ENCODE assay signal across 15 mouse cellular contexts in the genomic region with DNA sequence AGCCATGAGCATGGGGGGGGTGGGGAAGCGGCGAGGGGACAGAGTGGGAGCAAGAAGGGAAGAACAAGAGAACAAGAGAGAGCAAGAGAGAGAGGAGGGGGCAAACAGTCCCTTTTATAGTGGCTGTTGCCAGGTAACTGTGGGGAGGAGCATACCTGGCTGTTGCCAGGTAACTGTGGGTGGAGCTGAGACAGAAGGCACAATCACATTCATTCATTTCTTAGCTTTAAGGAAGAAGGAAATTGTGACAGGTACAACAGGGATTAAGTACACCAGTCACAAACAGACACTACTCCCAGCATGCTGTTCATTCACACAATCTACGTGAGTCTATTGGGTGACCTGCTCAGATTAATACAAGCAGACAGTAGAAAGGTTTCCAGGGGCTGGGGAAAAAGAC.
DNase-seq lines count a peak whose midpoint lies in the region; ATAC-seq and TF ChIP-seq lines count a peak whose summit lies in the region.
"Had no signal": no experiment of that assay in that cellular context is flagged by ENCODE, and none has a peak within 500 bp of the region (broad histone marks: within the 10 kb centered on the region; RNA-seq: fewer than 3 reads in every experiment).

No protein-coding gene starts in this region.

- no peak overlapping the region for H3K4me2 ChIP-seq in hindbrain, embryonic 11.5 days (replicated peaks; ENCODE audit: low read depth, low read length)
- H3K4me2 ChIP-seq in hindbrain, embryonic 16.5 days (ENCODE audit: low read length): no peak overlapping the region
- no peak overlapping the region for H3K4me2 ChIP-seq in forebrain, embryonic 13.5 days
- no peak overlapping the region for H3K4me2 ChIP-seq in hindbrain, embryonic 14.5 days (replicated peaks)
- no peak overlapping the region for H3K4me2 ChIP-seq in midbrain, embryonic 15.5 days
- H3K4me2 ChIP-seq: embryonic facial prominence, embryonic 15.5 days; liver, embryonic 15.5 days had no signal

- H3K27me3 ChIP-seq in hindbrain, embryonic 11.5 days (ENCODE audit: control insufficient read depth, insufficient read depth, low read length): no peaks in the 10 kb centered on the region
- H3K27me3 ChIP-seq in hindbrain, embryonic 16.5 days (replicated peaks; ENCODE audit: control insufficient read depth, insufficient read depth, low read length): no peaks in the 10 kb centered on the region
- 0 out of 2 replicates have a peak, but pooled peaks cover 3% of the 10 kb centered on the region for H3K27me3 ChIP-seq in forebrain, embryonic 13.5 days
- H3K27me3 ChIP-seq in hindbrain, embryonic 14.5 days (ENCODE audit: control insufficient read depth, insufficient read depth, low read length): no peaks in the 10 kb centered on the region
- H3K27me3 ChIP-seq in midbrain, embryonic 15.5 days (replicated peaks): no peaks in the 10 kb centered on the region
- H3K27me3 ChIP-seq in cerebellum, adult 2 months (ENCODE audit: control insufficient read depth, insufficient read depth, low read length): no peaks in the 10 kb centered on the region
- H3K27me3 ChIP-seq: embryonic facial prominence, embryonic 15.5 days had no signal

- no peak overlapping the region for H3K4me3 ChIP-seq in hindbrain, embryonic 11.5 days (ENCODE audit: low read depth, low read length)
- no peak overlapping the region for H3K4me3 ChIP-seq in hindbrain, embryonic 16.5 days (ENCODE audit: low read length)
- no peak overlapping the region for H3K4me3 ChIP-seq in forebrain, embryonic 13.5 days
- no peak overlapping the region for H3K4me3 ChIP-seq in hindbrain, embryonic 14.5 days (replicated peaks; ENCODE audit: low read length)
- no peak overlapping the region for H3K4me3 ChIP-seq in midbrain, embryonic 15.5 days
- no peak overlapping the region for H3K4me3 ChIP-seq in cerebellum, adult 2 months (replicated peaks; ENCODE audit: insufficient read depth, low read depth, low read length)
- H3K4me3 ChIP-seq: embryonic facial prominence, embryonic 15.5 days; liver, embryonic 15.5 days had no signal

- no peaks in the 10 kb centered on the region for H3K9me3 ChIP-seq in hindbrain, embryonic 11.5 days (ENCODE audit: control insufficient read depth, low read length)
- no peaks in the 10 kb centered on the region for H3K9me3 ChIP-seq in hindbrain, embryonic 16.5 days (ENCODE audit: control insufficient read depth, low read length)
- no peaks in the 10 kb centered on the region for H3K9me3 ChIP-seq in forebrain, embryonic 13.5 days (replicated peaks)
- no peaks in the 10 kb centered on the region for H3K9me3 ChIP-seq in hindbrain, embryonic 14.5 days (ENCODE audit: control insufficient read depth, low read length)
- H3K9me3 ChIP-seq in midbrain, embryonic 15.5 days: no peaks in the 10 kb centered on the region
- H3K9me3 ChIP-seq: embryonic facial prominence, embryonic 15.5 days; liver, embryonic 15.5 days had no signal

- 76% methylated on average over 1 of the region's 3 CpGs for WGBS in hindbrain, embryonic 11.5 days
- WGBS in hindbrain, embryonic 16.5 days: 30% methylated on average over 3 of the region's 3 CpGs
- WGBS in forebrain, embryonic 13.5 days: 45% methylated on average over 3 of the region's 3 CpGs
- 32% methylated on average over 3 of the region's 3 CpGs for WGBS in hindbrain, embryonic 14.5 days
- 28% methylated on average over 3 of the region's 3 CpGs for WGBS in midbrain, embryonic 15.5 days
- over 99% methylated on average over 3 of the region's 3 CpGs for WGBS in cerebellum, adult 2 months

- H3K4me1 ChIP-seq in hindbrain, embryonic 11.5 days (replicated peaks; ENCODE audit: control insufficient read depth, insufficient read depth, low read length): peaks cover 11% of the 10 kb centered on the region
- peaks cover 20% of the 10 kb centered on the region for H3K4me1 ChIP-seq in hindbrain, embryonic 16.5 days (ENCODE audit: control insufficient read depth, insufficient read depth, low read depth, low read length)
- H3K4me1 ChIP-seq in forebrain, embryonic 13.5 days: peaks cover 55% of the 10 kb centered on the region
- H3K4me1 ChIP-seq in hindbrain, embryonic 14.5 days (replicated peaks; ENCODE audit: control insufficient read depth, insufficient read depth, low read length): peaks cover 18% of the 10 kb centered on the region; the same call in 1 of the 2 replicates
- peaks cover 31% of the 10 kb centered on the region for H3K4me1 ChIP-seq in midbrain, embryonic 15.5 days
- H3K4me1 ChIP-seq in cerebellum, adult 2 months (ENCODE audit: control insufficient read depth, insufficient read depth, low read length): peaks cover 13% of the 10 kb centered on the region
- H3K4me1 ChIP-seq: liver, embryonic 15.5 days had no signal

- no peak for ATAC-seq in hindbrain, embryonic 11.5 days (ENCODE audit: low FRiP score)
- ATAC-seq in hindbrain, embryonic 16.5 days: no peak
- no peak for ATAC-seq in forebrain, embryonic 13.5 days
- no peak for ATAC-seq in hindbrain, embryonic 14.5 days (ENCODE audit: low FRiP score)
- ATAC-seq in midbrain, embryonic 15.5 days (replicated peaks): no peak
- ATAC-seq in inflammation-experienced regulatory T-cells, adult 6 months: no peak
- ATAC-seq: activated CD4-positive, CD25-positive, alpha-beta regulatory T cell, adult 4 months had no signal

- H3K9ac ChIP-seq in hindbrain, embryonic 11.5 days (ENCODE audit: low read depth, low read length): no peak overlapping the region
- no peak overlapping the region for H3K9ac ChIP-seq in hindbrain, embryonic 16.5 days (ENCODE audit: low read depth, low read length)
- H3K9ac ChIP-seq in forebrain, embryonic 13.5 days: no peak overlapping the region
- no peak overlapping the region for H3K9ac ChIP-seq in hindbrain, embryonic 14.5 days
- no peak overlapping the region for H3K9ac ChIP-seq in midbrain, embryonic 15.5 days
- H3K9ac ChIP-seq: embryonic facial prominence, embryonic 15.5 days; liver, embryonic 15.5 days had no signal

- no peak for DNase-seq in hindbrain, embryonic 11.5 days (ENCODE audit: low spot score)
- peak; percentile 27 for DNase-seq in hindbrain, embryonic 14.5 days (ENCODE audit: low spot score)
- DNase-seq in right cerebral cortex, adult 2 months (ENCODE audit: low spot score in 2 of 2): no peak
- no peak for DNase-seq in cerebellum, adult 2 months
- DNase-seq: adrenal gland, postnatal 14 days; heart, adult 18-20 months; thymus, adult 18-20 months had no signal

- TF ChIP-seq CTCF in cerebellum, adult 2 months (IDR thresholded peaks at IDR 0.05; ENCODE audit: borderline replicate concordance, insufficient read depth, low read depth, low read length): no peak

- H3K27ac ChIP-seq in hindbrain, embryonic 11.5 days (ENCODE audit: low read depth, low read length): 0 out of 2 replicates have a peak overlapping the region, but pooled peaks have one; percentile 93
- H3K27ac ChIP-seq in hindbrain, embryonic 16.5 days (ENCODE audit: low read depth, low read length): no peak overlapping the region
- H3K27ac ChIP-seq in forebrain, embryonic 13.5 days: peak overlapping the region; percentile 89; the same call in 1 of the 2 replicates
- 0 out of 2 replicates have a peak overlapping the region, but pooled peaks have one; percentile 14 for H3K27ac ChIP-seq in hindbrain, embryonic 14.5 days
- peak overlapping the region; percentile 63; the same call in 1 of the 2 replicates for H3K27ac ChIP-seq in midbrain, embryonic 15.5 days
- H3K27ac ChIP-seq in cerebellum, adult 2 months (ENCODE audit: insufficient read depth, low read length): no peak overlapping the region
- H3K27ac ChIP-seq: liver, embryonic 15.5 days; macrophage had no signal

- TF ChIP-seq POLR2A in cerebellum, adult 2 months (IDR thresholded peaks at IDR 0.05; ENCODE audit: borderline replicate concordance, insufficient read depth, low read length): no peak

- no peaks in the 10 kb centered on the region for H3K36me3 ChIP-seq in hindbrain, embryonic 11.5 days (ENCODE audit: control insufficient read depth, insufficient read depth, low read length)
- H3K36me3 ChIP-seq in hindbrain, embryonic 16.5 days (ENCODE audit: control insufficient read depth, insufficient read depth, low read length): no peaks in the 10 kb centered on the region
- H3K36me3 ChIP-seq in forebrain, embryonic 13.5 days (ENCODE audit: poor library complexity, severe bottlenecking): no peaks in the 10 kb centered on the region
- no peaks in the 10 kb centered on the region for H3K36me3 ChIP-seq in hindbrain, embryonic 14.5 days (replicated peaks; ENCODE audit: control insufficient read depth, insufficient read depth)
- no peaks in the 10 kb centered on the region for H3K36me3 ChIP-seq in midbrain, embryonic 15.5 days (replicated peaks)
- H3K36me3 ChIP-seq: embryonic facial prominence, embryonic 15.5 days; liver, embryonic 15.5 days had no signal

Comparison
In these comparisons a context has a peak if more than half of its experiments do, and no peak if none do; other contexts are left out.
1. H3K27ac ChIP-seq: peak in hindbrain, embryonic 11.5 days (single experiment), forebrain, embryonic 13.5 days (single experiment), hindbrain, embryonic 14.5 days (single experiment) and midbrain, embryonic 15.5 days (single experiment); none in hindbrain, embryonic 16.5 days (single experiment) and cerebellum, adult 2 months (single experiment).